Mouse (Mus musculus): Measurements from ENCODE around the gene Hao1.

DNA sequence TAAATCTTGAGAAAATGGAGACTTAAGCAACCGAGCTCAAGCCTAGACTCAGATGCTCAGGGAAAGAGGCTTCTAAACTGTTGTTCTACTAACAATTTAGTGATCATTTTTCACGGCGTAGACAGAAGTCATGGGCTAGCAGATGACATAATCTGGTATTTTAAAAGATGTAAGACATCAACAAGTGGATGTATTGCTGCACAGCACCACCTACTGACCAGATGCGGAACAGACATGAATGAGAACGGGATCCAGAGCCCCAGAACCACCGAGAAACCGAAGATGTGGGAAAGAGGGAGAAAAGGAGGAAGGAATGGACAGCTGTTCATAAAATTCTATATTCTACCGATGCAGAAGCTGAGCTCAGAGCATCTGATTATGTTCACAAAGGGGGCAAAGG is 72.4 kb downstream of the Hao1 start:
- TF ChIP-seq POLR2A (IDR thresholded peaks at IDR 0.05; ENCODE audit: borderline replicate concordance, low read depth, low read length) = no peak
- TF ChIP-seq CTCF (IDR thresholded peaks at IDR 0.05; ENCODE audit: low read depth, low read length) = peak; percentile 29; the same call in 1 of the 2 replicates
